Mouse (Mus musculus): Measurements from ENCODE around the gene Elf1. TPM values are rescaled to one million over a fixed set of nuclear protein-coding genes. Genes with fewer than 3 reads are reported as not detected.
"Not testable (repeated sequence)": the region's sequence is repeated elsewhere in the genome, so short reads cannot be mapped to it uniquely, and the experiment has no call there.

Elf1 gene
- polyA plus RNA-seq (2015; fragmentation: Nextera tagmentation; extraction: Ambion mirVana): 9.2 and 9.9 TPM in 2 replicates

DNA sequence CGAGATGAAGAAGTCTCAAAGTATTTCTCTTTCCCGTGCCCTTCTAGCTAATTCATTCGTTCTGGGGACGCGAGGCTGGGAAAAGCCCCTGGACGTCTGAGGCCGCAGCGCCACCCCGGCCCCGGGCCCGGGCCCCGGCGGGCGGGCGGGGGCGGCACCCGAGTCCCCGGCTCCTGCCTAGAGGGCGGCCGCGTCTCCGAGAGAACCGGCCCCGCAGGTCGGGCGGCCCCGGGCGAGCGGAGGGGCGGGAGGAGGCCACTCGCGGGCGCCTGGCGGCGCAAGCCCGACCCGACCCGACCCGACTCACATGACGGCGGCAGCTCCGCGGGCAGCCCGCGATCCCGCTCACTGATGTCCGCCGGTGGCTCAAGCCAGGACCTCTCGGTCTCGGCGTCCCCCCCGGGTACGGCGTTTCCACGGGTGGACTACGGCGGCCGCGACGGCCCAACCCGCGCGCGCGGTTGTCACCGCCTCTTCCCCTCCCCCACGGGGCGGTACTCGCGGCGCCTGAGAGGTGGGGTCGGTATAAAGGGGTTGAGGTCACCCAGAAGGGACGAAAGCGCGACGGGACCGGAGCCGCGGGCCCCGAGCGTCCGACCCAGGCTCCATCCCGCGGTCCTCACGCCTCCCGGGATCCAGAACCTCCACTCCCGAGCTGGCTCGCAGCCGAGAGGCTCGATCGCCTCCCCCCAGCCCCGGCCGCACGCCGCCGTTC is at the start of gene Elf1:
TSS of gene Elf1 (plus strand) at position 571 of the 715 bp plus-strand sequence.
- H3K27ac ChIP-seq: peak within 1 kb of the TSS; percentile 99
- peak within 1 kb of the TSS; percentile 98 for H3K9ac ChIP-seq
- H3K4me1 ChIP-seq: peaks cover 29% of the 10 kb centered on the region
- H3K4me2 ChIP-seq (replicated peaks): peak within 1 kb of the TSS; percentile 73
- peak; percentile 83 for ATAC-seq (ENCODE audit: low FRiP score, low read depth)
- no peaks in the 10 kb centered on the region for H3K27me3 ChIP-seq
- under 1% methylated on average over 89 of the region's 96 CpGs for WGBS
- no peaks in the 10 kb centered on the region for H3K9me3 ChIP-seq
- peaks cover 20% of the 10 kb centered on the region for H3K36me3 ChIP-seq
- H3K4me3 ChIP-seq: peak within 1 kb of the TSS; percentile 89

DNA sequence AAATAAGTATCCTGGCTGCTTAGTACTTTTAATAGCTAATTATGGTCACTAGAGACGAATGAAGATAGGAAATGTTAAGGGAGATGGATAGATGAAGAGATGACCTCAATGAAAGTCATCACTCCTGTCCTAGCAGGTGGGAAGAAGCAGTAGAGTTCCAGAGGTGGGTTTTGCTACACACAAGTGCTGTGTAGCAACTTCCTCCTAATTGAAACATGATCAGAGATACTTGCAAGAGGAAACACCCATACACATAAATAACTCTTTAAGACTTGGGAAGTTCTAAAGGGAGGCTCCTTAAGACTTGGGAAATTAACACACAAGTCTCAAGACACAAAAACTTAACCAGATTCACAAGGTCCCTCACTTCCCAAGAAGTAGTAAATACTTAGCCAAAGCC is 46.9 kb upstream of the Elf1 start:
- H3K9me3 ChIP-seq: peaks cover 9% of the 10 kb centered on the region; the same call in 1 of the 2 replicates
- 78% methylated on average over 1 of the region's 1 CpGs for WGBS

GRCm38 (mm10) chr14:79440655-79441054 is 40.3 kb upstream of the Elf1 start:
- Histone ChIP-seq H3K4me3 (no peak overlapping the region), H3K9me3 (no peaks in the 10 kb centered on the region), H3K27me3 (no peaks in the 10 kb centered on the region), H3K9ac (no peak overlapping the region), H3K27ac (no peak overlapping the region), H3K36me3 (no peaks in the 10 kb centered on the region), H3K4me1 (no peaks in the 10 kb centered on the region), H3K4me2 (replicated peaks) (no peak overlapping the region)
- 89% methylated on average over 2 of the region's 2 CpGs for WGBS
- ATAC-seq (ENCODE audit: low FRiP score, low read depth): no peak

More for the DNA sequence above, 46.9 kb upstream of the Elf1 start:
- no peak overlapping the region for H3K27ac ChIP-seq
- H3K36me3 ChIP-seq: peaks cover 5% of the 10 kb centered on the region
- no peak overlapping the region for H3K9ac ChIP-seq
- H3K4me3 ChIP-seq: no peak overlapping the region
- H3K4me1 ChIP-seq: no peaks in the 10 kb centered on the region
- no peaks in the 10 kb centered on the region for H3K27me3 ChIP-seq
- ATAC-seq (ENCODE audit: low FRiP score, low read depth): no peak
- H3K4me2 ChIP-seq (replicated peaks): no peak overlapping the region

DNA sequence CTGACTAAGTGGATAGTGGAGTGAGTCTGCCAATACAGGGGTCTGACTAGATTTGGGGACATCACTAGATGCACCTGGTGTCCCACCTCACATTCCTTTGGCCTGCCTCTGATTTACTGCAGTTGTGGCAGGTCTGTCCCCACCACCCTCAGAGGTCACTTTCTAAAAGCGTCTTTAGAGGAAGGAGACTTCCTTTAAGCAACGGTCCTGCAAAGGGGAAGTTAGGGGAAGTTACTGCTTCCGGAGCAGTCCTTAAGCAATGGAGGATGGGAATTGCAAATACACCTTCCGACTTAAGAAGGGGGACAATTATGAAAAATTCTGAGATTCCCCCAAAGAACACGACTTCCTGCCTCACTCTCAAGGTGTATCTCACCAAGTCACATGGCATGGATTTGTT is 39.6 kb upstream of the Elf1 start:
- no peak overlapping the region for H3K9ac ChIP-seq
- WGBS: 79% methylated on average over 5 of the region's 5 CpGs
- no peaks in the 10 kb centered on the region for H3K9me3 ChIP-seq
- no peak overlapping the region for H3K27ac ChIP-seq
- no peak for ATAC-seq (ENCODE audit: low FRiP score, low read depth)
- H3K27me3 ChIP-seq: no peaks in the 10 kb centered on the region
- H3K36me3 ChIP-seq: no peaks in the 10 kb centered on the region
- no peaks in the 10 kb centered on the region for H3K4me1 ChIP-seq
- no peak overlapping the region for H3K4me2 ChIP-seq (replicated peaks)
- H3K4me3 ChIP-seq: no peak overlapping the region

- no peak for ATAC-seq (ENCODE audit: low FRiP score, low read depth)
- 88% methylated on average over 9 of the region's 9 CpGs for WGBS
Measured at GRCm38 (mm10) chr14:79444601-79445000, 36.4 kb upstream of the Elf1 start.

GRCm38 (mm10) chr14:79445055-79445620 is 35.9 kb upstream of the Elf1 start:
- Histone ChIP-seq H3K36me3 (no peaks in the 10 kb centered on the region), H3K27ac (no peak overlapping the region), H3K9ac (no peak overlapping the region), H3K27me3 (no peaks in the 10 kb centered on the region), H3K9me3 (no peaks in the 10 kb centered on the region), H3K4me1 (no peaks in the 10 kb centered on the region), H3K4me2 (replicated peaks) (no peak overlapping the region), H3K4me3 (no peak overlapping the region)
- WGBS: 72% methylated on average over 16 of the region's 16 CpGs
- no peak for ATAC-seq (ENCODE audit: low FRiP score, low read depth)

More at GRCm38 (mm10) chr14:79444601-79445000, 36.4 kb upstream of the Elf1 start:
- H3K36me3 ChIP-seq: no peaks in the 10 kb centered on the region
- no peaks in the 10 kb centered on the region for H3K4me1 ChIP-seq
- H3K4me2 ChIP-seq (replicated peaks): no peak overlapping the region
- H3K9me3 ChIP-seq: no peaks in the 10 kb centered on the region
- H3K9ac ChIP-seq: no peak overlapping the region
- H3K4me3 ChIP-seq: no peak overlapping the region
- no peaks in the 10 kb centered on the region for H3K27me3 ChIP-seq
- no peak overlapping the region for H3K27ac ChIP-seq

DNA sequence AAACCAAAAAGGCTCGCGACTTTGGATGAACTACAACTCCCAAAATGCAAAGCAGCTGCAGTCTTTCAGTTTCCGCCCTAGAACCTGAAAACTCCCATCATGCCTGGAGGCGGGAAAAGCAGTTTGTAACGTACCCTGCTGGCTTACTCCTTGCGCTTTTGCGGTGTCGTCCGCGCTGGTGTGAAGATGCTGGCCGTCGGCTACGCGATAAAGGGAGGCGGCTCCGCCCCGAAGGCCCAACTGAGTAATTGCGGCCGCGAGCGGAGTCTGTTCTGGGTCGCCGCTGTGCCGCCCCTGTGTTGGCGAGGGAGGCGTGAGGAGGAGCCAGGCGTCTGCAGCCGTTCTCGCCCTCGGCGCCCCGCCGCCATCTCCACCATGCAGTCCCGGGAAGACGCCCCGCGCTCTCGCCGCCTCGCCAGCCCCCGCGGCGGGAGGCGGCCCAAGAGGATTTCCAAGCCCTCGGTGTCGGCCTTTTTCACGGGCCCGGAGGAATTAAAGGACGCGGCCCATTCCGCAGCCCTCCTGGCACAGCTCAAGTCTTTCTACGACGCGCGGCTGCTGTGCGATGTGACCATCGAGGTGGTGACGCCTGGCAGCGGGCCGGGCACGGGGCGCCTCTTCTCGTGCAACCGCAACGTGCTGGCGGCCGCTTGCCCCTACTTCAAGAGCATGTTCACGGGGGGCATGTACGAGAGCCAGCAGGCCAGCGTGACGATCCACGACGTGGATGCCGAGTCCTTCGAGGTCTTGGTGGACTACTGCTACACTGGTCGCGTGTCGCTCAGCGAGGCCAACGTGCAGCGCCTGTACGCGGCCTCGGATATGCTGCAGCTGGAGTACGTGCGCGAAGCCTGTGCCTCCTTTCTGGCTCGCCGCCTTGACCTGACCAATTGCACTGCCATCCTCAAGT is 29.1 kb upstream of the Elf1 start, which contains the start of gene Kbtbd6:
TSS of gene Kbtbd6 (plus strand) at position 155 of the 910 bp plus-strand sequence.
- H3K9ac ChIP-seq: peak within 1 kb of the TSS; percentile 62; the same call in 1 of the 2 replicates
- peak within 1 kb of the TSS; percentile 69 for H3K4me2 ChIP-seq (replicated peaks)
- H3K36me3 ChIP-seq, H3K27me3 ChIP-seq, H3K27ac ChIP-seq, H3K4me1 ChIP-seq: not testable (repeated sequence)
- peak; percentile 90 for ATAC-seq (ENCODE audit: low FRiP score, low read depth)
- 17% methylated on average over 49 of the region's 89 CpGs for WGBS
- H3K9me3 ChIP-seq: peaks cover 12% of the 10 kb centered on the region
- H3K4me3 ChIP-seq: peak within 1 kb of the TSS; percentile 59

DNA sequence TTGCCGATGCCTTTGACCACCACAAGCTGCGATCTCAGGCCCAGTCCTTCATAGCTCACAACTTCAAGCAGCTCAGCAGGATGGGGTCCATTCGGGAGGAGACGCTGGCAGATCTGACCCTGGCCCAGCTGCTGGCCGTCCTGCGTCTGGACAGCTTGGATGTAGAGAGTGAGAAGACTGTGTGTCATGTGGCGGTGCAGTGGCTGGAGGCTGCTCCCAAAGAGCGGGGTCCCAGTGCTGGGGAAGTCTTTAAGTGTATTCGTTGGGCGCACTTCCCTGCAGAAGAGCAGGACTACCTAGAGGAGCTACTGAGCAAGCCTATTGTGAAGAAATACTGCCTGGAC is 28.4 kb upstream of the Elf1 start:
- H3K36me3 ChIP-seq; H3K27me3 ChIP-seq; H3K4me2 ChIP-seq (replicated peaks); H3K4me1 ChIP-seq; H3K4me3 ChIP-seq; H3K9ac ChIP-seq; H3K27ac ChIP-seq; ATAC-seq (ENCODE audit: low FRiP score, low read depth): not testable (repeated sequence)
- 91% methylated on average over 8 of the region's 10 CpGs for WGBS
- H3K9me3 ChIP-seq: peaks cover 12% of the 10 kb centered on the region

- Histone ChIP-seq H3K4me3 (no peak overlapping the region), H3K4me2 (replicated peaks) (no peak overlapping the region), H3K27ac (no peak overlapping the region), H3K27me3 (no peaks in the 10 kb centered on the region), H3K9me3 (no peaks in the 10 kb centered on the region), H3K9ac (no peak overlapping the region), H3K4me1 (no peaks in the 10 kb centered on the region), H3K36me3 (peaks cover 42% of the 10 kb centered on the region)
- no peak for ATAC-seq (ENCODE audit: low FRiP score, low read depth)
- WGBS: 89% methylated on average over 1 of the region's 1 CpGs
Measured at GRCm38 (mm10) chr14:79460401-79460800, 20.6 kb upstream of the Elf1 start.

- Histone ChIP-seq H3K9ac (no peak overlapping the region), H3K4me1 (no peaks in the 10 kb centered on the region), H3K27me3 (no peaks in the 10 kb centered on the region), H3K4me2 (replicated peaks) (no peak overlapping the region), H3K27ac (no peak overlapping the region), H3K4me3 (no peak overlapping the region), H3K36me3 (peaks cover 48% of the 10 kb centered on the region), H3K9me3 (no peaks in the 10 kb centered on the region)
- ATAC-seq (ENCODE audit: low FRiP score, low read depth): no peak
- WGBS: 94% methylated on average over 4 of the region's 4 CpGs
Measured at GRCm38 (mm10) chr14:79460988-79461387, 20.0 kb upstream of the Elf1 start.

GRCm38 (mm10) chr14:79465623-79466022 is 15.4 kb upstream of the Elf1 start:
- WGBS: 90% methylated on average over 1 of the region's 1 CpGs
- H3K27ac ChIP-seq: no peak overlapping the region

DNA sequence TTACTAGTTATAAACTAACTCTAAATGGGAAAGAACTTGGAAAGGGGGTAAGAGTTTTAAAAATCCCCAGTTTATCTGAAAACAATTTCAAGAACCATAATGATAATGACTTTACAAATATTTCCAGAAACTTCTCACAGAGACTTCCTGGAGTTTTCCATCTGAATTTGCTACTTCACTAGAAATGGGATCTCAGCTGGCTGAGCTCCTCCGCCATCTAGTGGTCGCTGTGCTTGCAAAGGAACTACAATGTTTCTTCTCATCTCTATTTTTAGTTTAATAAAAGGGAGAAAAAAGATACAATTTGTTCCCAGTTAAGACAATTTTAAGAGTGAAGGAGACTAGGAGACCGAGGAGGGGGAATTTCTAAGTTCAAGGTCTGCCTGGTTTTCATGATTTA is 13.4 kb upstream of the Elf1 start:
- Histone ChIP-seq H3K4me1 (no peaks in the 10 kb centered on the region), H3K36me3 (peaks cover 74% of the 10 kb centered on the region), H3K9ac (no peak overlapping the region), H3K4me2 (replicated peaks) (no peak overlapping the region), H3K4me3 (no peak overlapping the region), H3K27ac (no peak overlapping the region), H3K9me3 (no peaks in the 10 kb centered on the region), H3K27me3 (no peaks in the 10 kb centered on the region)
- WGBS: 28% methylated on average over 3 of the region's 3 CpGs
- ATAC-seq (ENCODE audit: low FRiP score, low read depth): no peak

More at GRCm38 (mm10) chr14:79465623-79466022, 15.4 kb upstream of the Elf1 start:
- Histone ChIP-seq H3K4me2 (replicated peaks) (no peak overlapping the region), H3K4me3 (no peak overlapping the region), H3K9ac (no peak overlapping the region), H3K27me3 (no peaks in the 10 kb centered on the region), H3K9me3 (no peaks in the 10 kb centered on the region), H3K4me1 (no peaks in the 10 kb centered on the region), H3K36me3 (peaks cover 71% of the 10 kb centered on the region)
- no peak for ATAC-seq (ENCODE audit: low FRiP score, low read depth)

Measured in limb, embryonic 13.5 days (tissue).